Mouse (Mus musculus) embryonic fibroblast, embryonic 13.5 days (primary cell): ENCODE results near the gene Sestd1.

Source experiments
- CTCF ChIP-seq: IDR thresholded peaks from 2 replicates; pipeline ENCODE4 v1.5.1; 2011; ENCODE audit warnings: mild to moderate bottlenecking, control low read depth, low read length, moderate library complexity, borderline replicate concordance; ENCODE audit not compliant: insufficient read depth
- POLR2A ChIP-seq: IDR thresholded peaks from 2 replicates; pipeline ENCODE4 v1.6.1; 2011; ENCODE audit warnings: low read depth, mild to moderate bottlenecking, control low read depth, low read length, moderate library complexity

DNA sequence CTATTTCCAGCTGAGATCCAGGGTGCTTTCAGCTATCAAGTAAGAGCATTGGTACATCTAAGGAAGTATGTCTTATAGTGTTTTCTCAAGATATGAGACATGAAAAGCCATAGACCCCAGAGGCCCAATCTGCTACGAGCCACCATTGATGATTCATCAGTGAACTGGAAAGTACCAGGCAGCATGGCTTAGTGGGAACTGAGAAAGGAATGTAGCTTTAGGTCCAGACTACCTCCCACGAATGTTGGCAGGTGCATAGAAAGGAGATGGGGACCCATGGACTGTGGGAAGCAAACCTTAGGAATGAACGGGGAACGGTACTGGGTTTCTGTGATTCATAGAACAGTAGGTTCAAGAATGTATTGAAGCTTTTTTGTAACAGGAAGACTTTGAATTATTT is 114.0 kb downstream of the Sestd1 start:
- TF ChIP-seq CTCF (no peak), POLR2A (no peak)
